Mouse (Mus musculus): Measurements from ENCODE around the gene Prkar1a. TPM values are rescaled to one million over a fixed set of nuclear protein-coding genes. Genes with fewer than 3 reads are reported as not detected.

Gene Prkar1a
- total RNA-seq, 2 experiments from 2014 or later: 522 to 554 TPM

DNA sequence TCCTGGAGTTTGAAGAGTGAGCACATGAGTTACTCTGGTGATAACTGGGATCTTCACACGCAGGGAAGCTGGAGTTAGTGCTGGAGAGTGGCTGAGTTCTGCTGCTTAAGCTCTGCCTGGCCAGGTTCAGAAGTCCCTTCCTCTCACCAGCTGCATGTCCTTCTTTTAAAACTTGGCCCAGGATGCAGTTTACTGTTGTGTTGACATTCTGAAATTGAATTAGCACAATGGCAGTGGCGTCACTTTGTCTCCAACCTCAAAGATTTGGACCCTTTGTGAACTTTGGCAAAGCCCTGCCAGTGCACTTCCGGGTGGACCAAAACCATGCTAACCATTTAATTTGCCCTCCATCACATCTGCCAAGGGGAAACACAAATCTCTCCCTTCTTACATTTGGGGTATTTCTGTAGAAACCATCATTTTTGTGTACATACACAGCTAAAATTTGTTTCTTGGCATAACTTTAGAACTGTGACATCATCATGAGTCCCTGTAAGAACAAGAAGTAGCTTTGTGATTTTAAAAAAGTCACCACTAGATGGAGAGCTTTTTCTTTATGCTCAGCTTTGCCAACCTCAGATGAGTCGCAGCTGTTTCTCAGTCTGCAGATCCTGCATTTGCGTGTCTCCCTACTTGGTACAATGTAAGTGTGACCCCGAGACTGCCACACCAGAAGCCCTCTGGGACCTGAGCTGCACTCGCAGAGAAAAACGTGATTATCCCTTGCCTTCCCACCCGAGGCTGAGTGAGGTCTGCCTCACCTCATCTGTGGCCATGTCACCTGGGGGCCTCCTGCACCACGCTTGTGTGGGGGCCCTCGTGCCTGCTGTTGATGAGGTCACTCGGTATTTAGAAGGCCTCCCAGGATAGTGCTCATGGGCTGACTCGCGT is 21.1 kb downstream of the Prkar1a start:
- H3K4me3 ChIP-seq: no peak overlapping the region
- TF ChIP-seq CTCF (conservative IDR thresholded peaks at IDR 0.05): peak; percentile 80
- peak overlapping the region; percentile 72 for H3K27ac ChIP-seq
- peak in 1 of 2 experiments; percentile 35 for DNase-seq (ENCODE audit: low spot score in 2 of 2)

DNA sequence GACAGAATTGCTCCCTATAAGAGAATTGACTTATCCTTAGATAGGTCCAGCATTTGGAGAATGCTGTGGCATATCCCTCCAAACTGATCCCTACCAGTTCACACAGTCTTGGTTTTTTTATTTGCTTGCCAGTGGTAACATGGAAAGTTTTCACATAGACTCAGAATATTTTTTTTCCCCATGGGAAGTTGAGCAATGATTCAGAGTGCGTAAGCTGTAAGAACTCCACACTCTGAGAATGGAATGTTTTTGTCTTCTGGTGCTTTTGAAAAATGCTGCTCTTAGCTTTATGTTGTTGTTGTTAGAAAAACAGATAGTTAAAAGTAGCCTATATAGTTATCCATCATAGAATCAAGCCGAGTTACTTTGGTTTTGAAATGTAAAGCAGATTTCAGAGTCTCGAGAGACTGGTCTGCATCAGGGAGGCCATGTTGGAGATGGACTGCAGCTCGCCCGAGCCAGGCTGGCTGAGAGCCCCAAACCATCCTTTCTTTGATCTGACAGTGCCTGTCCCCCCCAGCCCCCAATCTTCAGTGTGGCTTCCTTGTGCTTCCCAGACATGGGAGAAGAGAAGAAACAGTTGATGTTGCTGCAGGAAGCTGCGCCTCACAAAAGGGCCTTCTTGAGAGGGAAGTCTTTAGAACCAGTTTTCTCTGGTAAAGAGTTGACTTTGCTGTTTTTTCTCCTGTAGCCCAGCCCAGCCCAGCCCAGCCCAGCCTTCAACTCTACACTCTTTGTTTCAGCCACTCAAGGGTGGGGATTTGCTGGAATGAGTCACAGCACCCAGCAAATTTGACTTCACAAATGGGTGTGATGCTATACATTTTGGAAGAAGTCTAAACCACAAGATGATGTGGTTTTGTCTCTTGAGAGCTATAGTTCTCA is 22.2 kb downstream of the Prkar1a start:
- DNase-seq (ENCODE audit: low spot score in 2 of 2): no peak
- no peak for TF ChIP-seq CTCF (conservative IDR thresholded peaks at IDR 0.05)
- Histone ChIP-seq H3K27ac (peak overlapping the region; percentile 72), H3K4me3 (no peak overlapping the region)

DNA sequence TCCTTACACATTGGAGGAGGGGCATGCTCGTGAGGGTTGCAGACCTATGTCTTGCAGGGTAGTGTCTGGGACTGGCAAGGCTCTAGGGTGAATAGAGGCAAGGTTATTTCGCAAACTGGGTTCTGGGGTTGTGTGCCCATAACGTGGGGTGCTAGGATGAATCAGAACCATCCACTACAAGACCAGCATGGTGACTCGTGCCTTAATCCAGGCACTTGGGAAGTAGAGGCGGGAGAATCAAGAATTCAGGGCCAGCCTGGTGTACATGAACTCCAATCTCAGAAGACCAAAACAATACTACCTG is 22.8 kb downstream of the Prkar1a start:
- H3K4me3 ChIP-seq: no peak overlapping the region
- H3K27ac ChIP-seq: no peak overlapping the region
- no peak for DNase-seq (ENCODE audit: low spot score in 2 of 2)
- TF ChIP-seq CTCF (conservative IDR thresholded peaks at IDR 0.05): no peak

DNA sequence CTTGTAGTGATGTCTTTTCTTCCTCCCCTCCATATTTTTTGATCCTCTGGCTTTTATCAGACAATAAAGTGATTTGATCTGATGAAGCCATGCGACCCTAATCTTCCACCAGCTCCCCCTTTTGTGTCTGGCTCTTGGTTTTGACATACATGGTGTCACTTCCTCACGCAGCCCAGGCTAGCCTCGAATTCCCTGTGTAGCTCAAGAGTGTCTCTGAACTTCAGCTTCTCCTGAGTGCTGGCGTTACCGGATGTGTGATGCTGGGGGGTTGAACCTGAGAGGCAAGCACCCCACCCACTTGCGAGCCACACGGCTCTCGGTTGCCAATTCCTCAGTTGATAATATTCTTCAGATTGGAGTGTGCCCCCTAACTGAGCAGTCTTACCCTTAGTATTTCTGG is 23.2 kb downstream of the Prkar1a start:
- no peak for TF ChIP-seq CTCF (conservative IDR thresholded peaks at IDR 0.05)
- Histone ChIP-seq H3K27ac (no peak overlapping the region), H3K4me3 (no peak overlapping the region)
- DNase-seq (ENCODE audit: low spot score in 2 of 2): no peak

DNA sequence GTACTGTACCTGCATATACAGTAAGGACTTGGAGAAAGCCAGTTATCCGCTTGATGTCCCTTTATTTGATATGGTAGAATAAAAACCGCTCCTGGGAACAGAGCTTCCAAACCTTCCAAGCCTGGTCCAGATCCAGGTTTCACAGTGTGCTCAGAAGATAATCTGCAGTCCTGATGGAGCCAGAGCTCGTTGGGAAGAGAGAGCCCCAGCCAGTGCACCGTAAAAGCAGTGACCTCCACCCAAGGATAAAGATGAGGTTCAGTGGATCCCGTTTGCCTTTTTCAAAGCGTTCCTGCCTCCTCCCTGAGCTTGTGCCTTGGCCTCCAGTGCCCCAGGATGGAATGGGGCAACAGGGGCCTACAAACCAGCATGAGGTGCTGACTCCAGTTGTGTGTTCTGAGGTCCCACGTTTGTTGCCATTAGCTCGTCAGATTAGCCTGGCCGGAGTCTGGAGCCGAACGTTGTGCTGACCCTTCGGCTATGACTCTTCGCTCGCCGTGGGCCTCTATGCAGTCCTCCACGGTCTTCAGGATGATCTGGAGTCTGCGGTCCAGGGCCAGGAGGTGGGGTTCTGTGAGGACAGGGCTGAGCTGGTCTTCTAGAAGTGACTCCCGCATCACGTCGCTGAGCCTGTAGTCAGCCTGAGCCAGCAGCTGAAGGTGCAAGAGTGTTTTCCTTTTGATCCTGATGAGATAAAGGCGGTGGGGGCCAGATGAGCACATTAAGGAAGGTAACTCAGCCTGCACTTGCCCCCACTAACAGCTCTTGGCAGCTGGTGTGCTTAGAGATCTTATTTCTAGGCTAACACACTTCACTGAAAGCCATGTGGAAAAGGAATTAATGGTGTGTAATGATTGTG is 23.9 kb downstream of the Prkar1a start:
- Histone ChIP-seq H3K4me3 (no peak overlapping the region), H3K27ac (no peak overlapping the region)
- DNase-seq (ENCODE audit: low spot score in 2 of 2): no peak
- TF ChIP-seq CTCF (conservative IDR thresholded peaks at IDR 0.05): no peak

DNA sequence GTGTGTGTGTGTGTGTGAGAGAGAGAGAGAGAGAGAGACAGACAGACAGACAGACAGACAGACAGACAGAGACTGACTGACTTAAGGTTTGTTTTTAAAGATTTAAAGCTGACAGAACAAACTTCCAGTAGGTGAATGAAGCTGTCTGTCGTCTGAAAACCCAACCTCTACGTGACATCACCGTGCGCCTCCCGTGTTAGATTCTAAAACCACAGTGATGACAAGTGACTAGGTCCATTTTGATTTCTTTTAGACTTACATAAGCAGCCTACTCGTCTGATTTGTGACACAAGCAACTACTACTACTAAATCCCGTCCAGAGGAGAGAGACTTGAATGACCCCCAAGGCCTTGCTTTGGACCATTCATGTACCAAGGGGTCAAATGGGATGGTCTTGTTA is 24.5 kb downstream of the Prkar1a start:
- no peak for TF ChIP-seq CTCF (conservative IDR thresholded peaks at IDR 0.05)

DNA sequence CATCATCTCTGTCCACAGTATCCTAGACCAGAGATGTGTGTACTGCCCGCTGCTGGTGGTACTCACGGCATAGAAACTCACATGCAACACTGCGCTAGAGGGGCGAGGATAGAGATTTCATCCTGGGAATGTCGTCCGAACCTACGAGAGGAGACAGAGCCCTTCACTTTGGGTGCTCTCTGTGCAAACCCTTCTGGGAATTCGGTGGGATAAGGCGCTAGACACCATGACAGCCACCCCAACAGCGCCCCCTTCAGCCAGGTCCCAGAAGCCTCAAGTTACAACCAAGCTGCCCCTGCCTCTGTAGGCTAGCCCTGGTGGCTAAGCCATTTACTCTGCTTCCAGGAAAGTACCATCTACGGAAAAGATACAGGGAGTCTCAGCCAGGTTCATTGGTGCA is 25.3 kb downstream of the Prkar1a start:
- no peak for DNase-seq (ENCODE audit: low spot score in 2 of 2)
- Histone ChIP-seq H3K27ac (no peak overlapping the region), H3K4me3 (no peak overlapping the region)
- peak; percentile 37 for TF ChIP-seq CTCF (conservative IDR thresholded peaks at IDR 0.05)

More for the DNA sequence above, 24.5 kb downstream of the Prkar1a start:
- no peak for DNase-seq (ENCODE audit: low spot score in 2 of 2)
- Histone ChIP-seq H3K27ac (no peak overlapping the region), H3K4me3 (no peak overlapping the region)

DNA sequence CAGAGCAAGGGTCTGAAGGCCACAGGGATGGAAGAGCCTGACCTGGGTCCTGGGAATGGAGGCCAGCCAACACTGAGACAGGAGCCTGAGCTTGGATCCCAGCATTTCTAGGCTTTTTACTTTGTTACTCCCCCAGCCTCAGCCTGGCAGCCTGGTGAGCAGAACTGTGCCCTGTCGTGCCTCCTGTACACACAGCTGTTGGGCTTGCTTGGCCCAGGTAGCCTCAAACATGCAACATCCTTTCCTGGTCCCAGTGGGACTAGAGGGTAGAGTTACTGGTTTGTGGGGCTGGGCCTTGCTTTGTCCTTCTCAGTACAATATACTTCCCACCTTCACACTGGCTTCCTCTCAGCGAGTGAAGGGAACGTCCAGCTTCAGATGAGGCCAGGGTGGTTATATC is 26.0 kb downstream of the Prkar1a start:
- H3K27ac ChIP-seq: no peak overlapping the region
- no peak overlapping the region for H3K4me3 ChIP-seq
- no peak for DNase-seq (ENCODE audit: low spot score in 2 of 2)
- TF ChIP-seq CTCF (conservative IDR thresholded peaks at IDR 0.05): no peak

DNA sequence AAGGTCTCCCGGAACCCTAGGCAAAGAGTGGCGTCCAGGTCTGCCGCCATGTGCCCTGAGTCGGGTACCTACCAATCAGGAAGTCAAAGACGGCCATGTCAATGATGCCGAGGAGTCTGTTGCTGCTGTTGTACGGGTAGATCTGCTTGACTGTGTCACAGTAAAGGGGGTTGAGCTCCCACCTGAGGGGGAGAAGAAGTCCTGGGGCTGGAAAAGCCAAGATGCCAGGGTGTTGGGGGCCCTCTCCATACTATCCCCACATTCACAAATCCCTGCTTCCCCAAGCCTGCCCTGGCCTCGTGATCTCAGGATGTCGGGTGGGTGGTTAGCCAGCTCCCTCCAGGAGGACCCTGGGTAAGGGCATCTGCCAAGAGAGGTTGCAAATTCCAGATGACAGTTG is 26.6 kb downstream of the Prkar1a start:
- Histone ChIP-seq H3K27ac (no peak overlapping the region), H3K4me3 (no peak overlapping the region)
- no peak for TF ChIP-seq CTCF (conservative IDR thresholded peaks at IDR 0.05)
- no peak for DNase-seq (ENCODE audit: low spot score in 2 of 2)

DNA sequence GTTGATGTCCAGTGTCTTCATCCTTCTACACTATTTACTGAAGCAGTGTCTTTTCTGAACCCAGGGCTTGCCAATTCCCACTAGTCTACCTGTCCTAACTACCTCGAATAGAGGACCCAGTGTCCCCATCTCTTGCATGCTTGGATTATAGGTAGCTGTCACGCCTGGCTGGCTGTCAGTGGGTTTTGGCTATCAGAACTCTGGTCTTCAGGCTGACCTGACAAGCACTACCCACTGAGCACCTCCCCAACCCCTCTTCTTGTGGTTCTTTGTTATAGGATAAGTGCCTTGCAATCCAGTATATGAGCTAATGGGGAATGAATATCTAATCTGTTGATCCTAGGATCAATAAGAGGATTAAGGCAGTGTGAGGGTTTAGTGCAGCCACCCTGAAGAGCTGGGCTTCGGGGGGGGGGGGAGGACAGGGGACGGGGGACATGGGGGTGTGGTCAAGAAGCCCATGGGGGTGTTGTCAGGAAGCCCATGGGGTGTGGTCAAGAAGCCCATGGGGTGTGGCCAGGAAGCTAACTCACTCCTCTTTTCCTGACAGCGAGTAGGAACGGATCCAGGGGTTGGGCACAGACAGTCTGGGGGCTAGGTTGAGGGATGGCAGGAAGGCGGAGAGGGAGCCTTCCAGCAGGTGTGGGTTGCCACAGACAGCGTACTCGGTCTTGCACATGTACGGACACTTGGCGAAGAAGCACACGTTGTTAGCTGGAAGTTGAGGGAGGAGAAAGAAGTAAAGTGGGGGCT is 27.6 kb downstream of the Prkar1a start:
- Histone ChIP-seq H3K27ac (no peak overlapping the region), H3K4me3 (no peak overlapping the region)
- no peak for DNase-seq (ENCODE audit: low spot score in 2 of 2)
- no peak for TF ChIP-seq CTCF (conservative IDR thresholded peaks at IDR 0.05)

DNA sequence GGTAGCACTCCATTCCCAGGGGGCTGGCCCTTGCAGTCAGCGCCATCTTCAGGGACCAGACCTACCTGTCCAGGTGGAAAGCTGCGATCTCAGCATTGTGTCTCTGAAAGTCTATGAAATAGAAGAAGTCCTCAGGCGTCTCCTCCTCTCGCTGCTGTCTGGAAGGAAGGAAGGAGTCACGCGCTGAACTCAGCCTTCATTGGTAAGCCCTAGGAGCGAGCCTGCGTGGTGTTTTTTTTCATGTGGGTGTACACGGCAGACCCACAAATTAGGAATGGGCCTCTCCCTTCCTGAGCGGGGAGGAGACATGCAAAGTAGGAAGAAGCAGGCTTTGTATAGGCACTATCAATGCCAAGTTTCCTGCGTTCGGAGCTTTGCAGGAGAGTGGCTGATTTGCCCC is 29.1 kb downstream of the Prkar1a start:
- Histone ChIP-seq H3K27ac (no peak overlapping the region), H3K4me3 (no peak overlapping the region)
- DNase-seq (ENCODE audit: low spot score in 2 of 2): no peak
- no peak for TF ChIP-seq CTCF (conservative IDR thresholded peaks at IDR 0.05)

DNA sequence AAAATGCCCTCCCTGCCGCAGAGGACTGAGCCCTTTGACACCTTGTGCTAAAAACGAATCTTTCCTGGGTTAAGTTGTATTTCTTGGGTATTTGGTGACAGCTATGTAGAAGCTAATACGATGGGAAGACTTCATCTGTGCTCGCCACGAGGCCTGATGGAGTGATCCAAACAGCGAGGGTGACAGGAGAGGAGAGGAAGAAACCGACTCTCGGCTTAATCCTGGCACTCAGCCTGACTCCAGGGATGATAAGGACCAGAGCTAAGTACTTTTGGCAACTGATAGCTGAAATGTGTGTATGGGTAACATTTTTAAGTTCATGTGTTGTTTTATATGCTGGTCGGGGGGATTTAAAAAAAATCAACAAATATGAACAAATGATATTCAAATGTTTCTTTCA is 31.7 kb downstream of the Prkar1a start:
- H3K4me3 ChIP-seq: no peak overlapping the region

More for the DNA sequence above, 31.7 kb downstream of the Prkar1a start:
- no peak for DNase-seq (ENCODE audit: low spot score in 2 of 2)
- TF ChIP-seq CTCF (conservative IDR thresholded peaks at IDR 0.05): no peak
- no peak overlapping the region for H3K27ac ChIP-seq

Measured in layer of hippocampus, adult 2 months (tissue).